Comparison of ENCODE assay signal across 10 mouse cellular contexts in genomic region chr9:14846428-14846827, GRCm38 (mm10). TPM values are rescaled to one million over a fixed set of nuclear protein-coding genes. Genes with fewer than 3 reads are reported as not detected.
DNase-seq lines count a peak whose midpoint lies in the region; ATAC-seq and TF ChIP-seq lines count a peak whose summit lies in the region.
"Had no signal": no experiment of that assay in that cellular context is flagged by ENCODE, and none has a peak within 500 bp of the region (broad histone marks: within the 10 kb centered on the region; RNA-seq: fewer than 3 reads in every experiment).

No protein-coding gene starts in this region.

- H3K9me3 ChIP-seq in hindbrain, embryonic 10.5 days: no peaks in the 10 kb centered on the region
- 0 out of 2 replicates have a peak, but pooled peaks cover 2% of the 10 kb centered on the region for H3K9me3 ChIP-seq in hindbrain, embryonic 13.5 days
- H3K9me3 ChIP-seq: limb, embryonic 15.5 days had no signal

- H3K4me2 ChIP-seq in hindbrain, embryonic 13.5 days: no peak overlapping the region
- H3K4me2 ChIP-seq: limb, embryonic 15.5 days had no signal

- peak; percentile 63 for TF ChIP-seq CTCF in Patski (IDR thresholded peaks at IDR 0.05)

- no peak overlapping the region for H3K9ac ChIP-seq in hindbrain, embryonic 13.5 days
- H3K9ac ChIP-seq: limb, embryonic 15.5 days had no signal

- WGBS in hindbrain, embryonic 10.5 days: 43% methylated on average over 5 of the region's 5 CpGs
- 52% methylated on average over 5 of the region's 5 CpGs for WGBS in hindbrain, embryonic 13.5 days

- no peaks in the 10 kb centered on the region for H3K4me1 ChIP-seq in hindbrain, embryonic 10.5 days (replicated peaks)
- H3K4me1 ChIP-seq in hindbrain, embryonic 13.5 days (replicated peaks): no peaks in the 10 kb centered on the region

- peak; percentile 43 for DNase-seq in hindbrain, embryonic 10.5 days (ENCODE audit: low spot score)
- DNase-seq in A20 (ENCODE audit: low read depth, low spot score): peak; percentile 55
- no peak for DNase-seq in Patski (ENCODE audit: low read depth, low spot score)
- no peak for DNase-seq in urinary bladder, adult 18-20 months (ENCODE audit: low spot score in 2 of 2)
- DNase-seq in layer of hippocampus, adult 18-20 months (ENCODE audit: low spot score in 2 of 2): no peak
- no peak for DNase-seq in left cerebral cortex, adult 9 months (ENCODE audit: low spot score in 2 of 2)

- H3K4me3 ChIP-seq in hindbrain, embryonic 10.5 days: no peak overlapping the region
- H3K4me3 ChIP-seq in hindbrain, embryonic 13.5 days: no peak overlapping the region
- H3K4me3 ChIP-seq: limb, embryonic 15.5 days had no signal

- H3K36me3 ChIP-seq in hindbrain, embryonic 10.5 days: no peaks in the 10 kb centered on the region
- H3K36me3 ChIP-seq in hindbrain, embryonic 13.5 days: no peaks in the 10 kb centered on the region
- H3K36me3 ChIP-seq: limb, embryonic 15.5 days had no signal

- H3K27me3 ChIP-seq in hindbrain, embryonic 10.5 days (ENCODE audit: insufficient read depth, poor library complexity, severe bottlenecking): no peaks in the 10 kb centered on the region
- no peaks in the 10 kb centered on the region for H3K27me3 ChIP-seq in hindbrain, embryonic 13.5 days
- no peaks in the 10 kb centered on the region for H3K27me3 ChIP-seq in Patski

- in situ Hi-C loops in Patski (cut with MboI; ENCODE audit: low pct_unique_long_range_greater_than_20kb): no loop called here

- POLR2A ChIA-PET in Patski (lab: Charles Lee): no interaction called here

- H3K27ac ChIP-seq in hindbrain, embryonic 10.5 days: no peak overlapping the region
- no peak overlapping the region for H3K27ac ChIP-seq in hindbrain, embryonic 13.5 days
- H3K27ac ChIP-seq: limb, embryonic 15.5 days had no signal

- ATAC-seq in hindbrain, embryonic 13.5 days (ENCODE audit: low FRiP score): no peak
- no peak for ATAC-seq in Patski
- peak; percentile 41 for ATAC-seq in inflammation-experienced regulatory T-cells, adult 6 months

- CTCF ChIA-PET in Patski (lab: Charles Lee): interaction anchor here (1.0 kb wide), 1 partner anchor 34 kb away, joined by 3 read pairs; no protein-coding TSS in a partner anchor

RNA-seq across cellular contexts. Expression of gene Gpr83, which starts 13.6 kb away (rescaled TPM):
- polyA plus RNA-seq in hindbrain, embryonic 10.5 days (2016; fragmentation: Nextera tagmentation; extraction: Ambion mirVana): 0.65 and 0.71 TPM in 2 replicates
- 0.70 and 1.1 TPM in 2 replicates for polyA plus RNA-seq in hindbrain, embryonic 13.5 days (2015; fragmentation: Nextera tagmentation; extraction: Ambion mirVana)
- not detected for polyA plus RNA-seq in Patski (2021)
- 100 to 1,000 TPM in 1 of 3 experiments, 10 to 100 TPM in 1, 1 to 10 TPM in 1; 1.2 to 109 (median 83.0) TPM for polyA plus RNA-seq in inflammation-experienced regulatory T-cells, adult 6 months (2017; shearing (Covaris generic))
- total RNA-seq in layer of hippocampus, adult 18-20 months (2021): 10 to 100 TPM; 13.5 to 16.2 TPM

RNA-seq across cellular contexts. Expression of gene Izumo1r, which starts 57.3 kb away (rescaled TPM):
- 0.24 TPM in 1 of 2 replicates, not detected in the other for polyA plus RNA-seq in hindbrain, embryonic 10.5 days (2016; fragmentation: Nextera tagmentation; extraction: Ambion mirVana)
- polyA plus RNA-seq in hindbrain, embryonic 13.5 days (2015; fragmentation: Nextera tagmentation; extraction: Ambion mirVana): not detected in 2 replicates
- not detected for polyA plus RNA-seq in Patski (2021)
- 1,000 to 10,000 TPM in 2 of 3 experiments, 100 to 1,000 TPM in 1; 294 to 1,489 (median 1,424) TPM for polyA plus RNA-seq in inflammation-experienced regulatory T-cells, adult 6 months (2017; shearing (Covaris generic))
- not detected for total RNA-seq in layer of hippocampus, adult 18-20 months (2021)
- polyA plus RNA-seq: neural tube, embryonic 11.5 days had no signal

Comparison
In these comparisons a context has a peak if more than half of its experiments do, and no peak if none do; other contexts are left out.
1. DNase-seq: peak in hindbrain, embryonic 10.5 days (single experiment) and A20 (single experiment); none in Patski (single experiment), urinary bladder, adult 18-20 months (0 of 2), layer of hippocampus, adult 18-20 months (0 of 2) and left cerebral cortex, adult 9 months (0 of 2).
2. RNA of gene Izumo1r, which starts 57.3 kb away (polyA plus RNA-seq): 294 to 1,489 TPM in inflammation-experienced regulatory T-cells, adult 6 months; not detected in hindbrain, embryonic 13.5 days, 0.24 TPM in hindbrain, embryonic 10.5 days and not detected in Patski (single experiment); every median in the first group is over 100 times any median in the second.